Comparison of ENCODE assay signal across 1 mouse cellular context in the genomic region with DNA sequence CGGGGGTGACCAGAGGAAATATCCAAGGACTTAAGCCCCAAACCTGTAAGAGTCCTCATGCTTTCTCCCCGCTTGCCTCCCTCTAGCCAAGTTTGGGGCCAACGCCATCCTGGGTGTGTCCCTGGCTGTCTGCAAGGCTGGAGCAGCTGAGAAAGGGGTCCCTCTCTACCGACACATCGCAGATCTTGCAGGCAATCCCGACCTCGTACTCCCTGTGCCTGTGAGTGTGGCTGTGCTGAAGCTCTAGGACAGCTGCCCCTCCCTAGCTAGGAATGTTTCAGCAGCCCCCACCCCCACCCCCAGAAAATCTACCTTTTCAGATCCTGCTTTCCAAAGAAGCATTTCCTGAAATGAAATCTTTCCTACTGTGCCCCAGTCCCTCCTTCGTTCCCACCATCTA.
A peak's percentile ranks its signal among the peaks of the same experiment; 100 is the strongest.
TF ChIP-seq lines count a peak whose summit lies in the region.

No protein-coding gene starts in this region.

TF ChIP-seq in C2C12, 6 proteins besides CTCF, POLR2A, EP300 and RAD21:
- peak; percentile 11 for TF ChIP-seq MAX (IDR thresholded peaks at IDR 0.05)
- TF ChIP-seq MYOG (IDR thresholded peaks at IDR 0.05; ENCODE audit: control insufficient read depth, extremely low read depth, insufficient read length): no peak
- TF ChIP-seq CEBPB (IDR thresholded peaks at IDR 0.05; ENCODE audit: low read depth): no peak
